Mouse (Mus musculus) cerebellum, adult 11 months (tissue): ENCODE results near the gene 4930407I10Rik.

Experiments
- DNase-seq: peaks from one replicate; pipeline ENCODE4 v3.0.0; 2022

Gene 4930407I10Rik

DNA sequence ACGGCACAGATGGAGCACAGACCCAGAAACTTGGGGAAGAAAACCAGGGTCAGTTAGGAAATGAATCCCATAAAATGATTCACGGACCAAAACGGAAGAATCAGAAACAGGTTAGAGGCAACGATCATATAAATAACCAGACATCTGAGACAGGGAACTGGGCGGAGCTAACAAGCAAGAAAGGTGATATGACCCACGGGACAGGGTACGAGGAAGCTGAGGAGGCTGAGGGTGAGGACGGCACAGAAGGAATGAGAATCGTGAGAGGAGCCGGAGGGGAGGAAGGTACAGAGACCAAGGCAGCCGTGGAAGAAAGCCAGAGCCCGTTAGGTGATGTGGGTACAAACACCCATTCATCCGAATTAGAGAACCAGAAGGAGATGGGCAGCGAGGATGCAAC, 5.0 kb downstream of the 4930407I10Rik start:
- no peak for DNase-seq

DNA sequence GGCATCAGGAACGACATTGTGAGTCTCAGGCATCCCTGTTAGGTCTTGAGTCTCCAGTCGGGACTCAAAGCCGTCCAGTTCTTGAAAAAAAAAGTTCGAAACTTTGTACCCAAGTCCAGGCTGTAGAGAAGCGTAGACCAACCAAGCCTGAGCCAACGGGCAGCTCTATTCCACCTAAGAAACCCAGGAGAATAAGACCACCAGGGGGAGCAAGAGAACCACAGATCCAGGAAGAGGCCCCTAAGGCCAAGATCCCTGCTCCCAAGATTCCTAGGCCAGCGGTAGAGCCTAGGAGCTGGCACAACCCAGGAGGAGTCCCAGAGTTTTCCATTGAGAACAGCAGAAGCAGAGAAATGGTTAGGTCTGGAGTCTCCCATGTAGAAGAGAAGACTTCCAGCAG, 6.6 kb downstream of the 4930407I10Rik start:
- peak; percentile 64 for DNase-seq

DNA sequence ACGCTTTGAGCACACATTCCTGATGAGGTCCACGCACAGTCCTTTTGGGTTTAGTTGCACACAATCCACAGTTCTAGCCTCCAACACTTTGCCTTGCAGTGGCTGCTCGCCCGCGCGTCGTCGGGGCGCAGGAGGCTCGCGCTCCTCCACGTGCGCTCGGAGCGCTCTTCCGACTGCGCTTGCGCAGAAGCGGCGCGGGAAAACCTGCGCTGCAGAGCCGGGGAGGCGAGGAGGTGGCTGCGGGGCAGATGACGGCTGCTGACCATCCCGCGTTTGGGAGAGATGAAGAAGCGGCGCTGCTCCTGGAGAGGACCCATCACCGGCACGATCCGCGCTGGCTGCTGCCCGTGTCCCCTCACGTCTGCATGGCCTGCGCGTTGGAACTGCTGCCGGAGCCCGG, 10.9 kb downstream of the 4930407I10Rik start, which contains the start of gene Mei1:
TSS of gene Mei1 (plus strand) at position 99 of the 400 bp plus-strand sequence.
- DNase-seq, result no peak

DNA sequence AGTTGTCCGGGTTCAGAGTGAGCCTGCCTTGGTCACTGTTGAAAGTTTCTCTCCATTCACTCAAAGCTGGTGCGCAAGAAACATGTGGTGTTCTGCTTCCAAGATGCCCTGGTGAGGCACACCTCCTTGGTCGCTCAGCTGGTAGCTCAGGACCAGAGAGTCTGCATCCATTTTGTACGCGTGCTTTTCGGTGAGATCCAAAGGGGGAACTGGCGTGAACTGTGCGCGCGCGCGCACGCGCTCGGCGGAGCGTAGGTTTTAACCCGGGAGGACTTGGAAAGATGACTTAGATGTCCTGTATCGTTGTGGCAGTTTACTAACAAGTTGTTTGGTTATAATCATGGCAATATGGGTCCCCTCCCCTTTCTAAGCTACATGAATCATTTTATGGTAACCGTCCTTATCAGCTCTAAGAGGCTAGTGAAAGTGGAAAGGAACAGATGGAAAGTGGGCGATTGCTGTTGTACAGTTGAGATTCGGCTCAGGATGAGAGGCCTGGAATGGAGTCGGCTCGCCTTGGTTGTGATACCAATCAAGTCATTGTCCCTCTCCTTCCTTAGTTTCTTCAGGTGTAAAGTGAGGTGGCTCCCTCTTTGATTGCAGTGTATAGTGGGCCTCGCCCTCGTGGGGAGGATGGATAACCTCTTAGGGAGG, 13.0 kb downstream of the 4930407I10Rik start:
- no peak for DNase-seq

DNA sequence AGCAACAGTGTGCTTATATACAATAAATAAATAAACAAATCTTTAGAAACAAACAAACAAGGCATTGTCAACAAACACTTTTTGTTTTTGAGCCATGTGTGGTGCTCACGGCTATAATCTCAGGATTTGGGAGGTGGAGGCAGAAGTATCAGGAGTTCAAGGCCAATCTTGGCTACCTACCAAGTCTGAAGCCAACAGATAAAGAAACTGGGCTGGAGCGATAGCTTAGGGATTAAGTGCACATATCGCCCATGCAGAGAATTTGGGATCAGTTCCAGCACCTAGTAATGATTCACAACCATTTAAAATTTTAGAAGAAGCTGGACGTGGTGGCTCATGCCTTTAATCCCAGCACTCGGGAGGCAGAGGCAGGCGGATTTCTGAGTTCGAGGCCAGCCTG, 14.5 kb downstream of the 4930407I10Rik start:
- DNase-seq, result no peak

DNA sequence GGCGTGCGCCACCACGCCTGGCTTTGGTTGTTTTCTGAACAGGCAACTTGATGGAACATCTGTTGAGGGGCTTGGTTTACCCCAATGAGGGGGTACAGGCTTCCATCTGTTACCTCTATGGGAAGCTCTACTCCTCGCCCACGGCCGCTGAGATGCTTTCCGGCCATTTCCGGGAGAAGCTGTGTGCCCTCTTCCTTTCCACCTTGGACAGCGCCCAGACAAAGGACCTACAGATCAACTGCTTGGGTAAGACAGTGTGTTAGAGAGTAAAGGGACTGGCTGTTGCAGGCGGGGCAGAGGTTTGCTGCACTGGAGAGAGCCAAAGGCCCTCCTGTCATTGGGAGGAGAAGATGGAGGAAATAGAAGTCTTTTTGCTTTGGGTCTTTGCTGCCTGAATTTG, 20.9 kb downstream of the 4930407I10Rik start:
- no peak for DNase-seq

DNA sequence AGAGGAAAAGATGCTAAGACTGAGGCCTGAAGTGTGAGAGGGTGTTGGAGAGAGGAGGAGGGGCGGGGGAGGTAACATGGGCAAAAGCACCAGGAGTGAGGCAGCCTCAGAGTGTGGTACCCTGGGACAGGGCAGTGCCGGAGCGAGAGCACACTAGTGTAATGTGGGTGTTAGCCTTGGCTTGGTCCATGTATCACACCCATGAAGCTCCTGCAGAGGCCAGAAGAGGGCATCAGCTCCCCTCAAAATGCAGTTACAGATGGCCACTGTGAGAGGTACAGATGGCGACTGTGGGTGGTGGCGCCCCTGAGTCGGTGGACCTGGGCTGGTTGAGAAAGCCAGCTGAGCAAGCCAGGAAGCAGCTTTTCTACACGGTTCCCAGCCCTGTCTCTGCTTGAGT, 22.2 kb downstream of the 4930407I10Rik start:
- DNase-seq, result peak; percentile 80

DNA sequence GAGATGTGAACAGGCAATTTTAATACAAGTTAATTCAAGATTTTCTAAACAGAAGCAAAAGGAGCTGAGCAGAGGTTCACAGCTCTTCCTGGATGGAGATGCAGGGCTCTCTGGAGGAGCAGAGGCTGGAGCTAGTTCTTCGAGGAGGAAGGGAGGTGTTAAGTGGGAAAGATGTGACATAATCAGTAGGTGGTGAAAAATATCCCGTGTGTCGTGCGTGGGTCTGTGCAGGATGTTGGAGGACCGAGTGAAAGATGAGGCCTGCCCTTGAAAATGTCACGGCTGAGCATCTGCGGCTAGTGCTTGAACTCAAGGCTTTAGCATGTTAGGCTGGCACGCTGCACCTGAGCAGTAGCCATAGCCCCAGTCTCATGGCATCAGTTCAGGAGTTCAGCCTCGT, 26.7 kb downstream of the 4930407I10Rik start:
- DNase-seq, result no peak

DNA sequence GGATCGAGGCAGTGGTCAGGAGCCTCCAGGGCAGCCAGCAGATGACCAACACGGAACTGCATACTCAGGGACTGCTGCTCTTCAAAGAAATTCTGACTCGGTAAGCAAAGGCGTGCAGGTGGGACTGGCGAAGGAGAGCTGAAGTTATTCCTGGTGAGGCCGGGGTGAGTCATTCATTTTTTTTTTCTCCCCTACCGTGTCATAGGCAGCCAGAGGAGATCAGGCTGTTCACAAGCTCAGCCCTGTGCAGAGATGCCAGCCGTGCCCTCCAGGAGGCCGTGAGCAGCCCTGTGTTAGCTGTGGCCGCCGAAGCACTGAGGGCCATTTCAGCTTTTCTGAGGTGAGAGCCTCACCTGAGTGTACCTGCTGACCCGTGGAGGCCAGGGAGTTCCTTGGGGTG, 27.2 kb downstream of the 4930407I10Rik start:
- DNase-seq, result no peak

DNA sequence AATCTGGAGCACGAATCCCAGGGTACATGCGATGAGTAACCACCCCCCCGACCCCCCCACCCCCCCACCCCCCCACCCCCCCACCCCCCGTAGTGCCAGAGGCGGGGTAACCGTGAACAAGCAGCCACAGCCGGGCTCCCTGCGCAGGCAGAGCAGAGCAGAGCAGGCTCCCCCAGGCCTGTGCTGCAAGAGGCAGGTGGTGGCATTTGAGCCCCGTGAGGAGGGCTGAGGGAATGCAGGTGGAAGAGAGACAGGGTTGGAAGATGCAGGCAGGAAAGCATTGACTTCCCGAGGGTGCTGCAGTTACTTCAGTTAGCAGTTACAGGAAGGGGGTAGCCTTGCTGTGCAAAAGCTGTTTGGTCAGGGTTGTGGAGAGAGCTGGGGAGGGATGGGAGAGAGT, 28.3 kb downstream of the 4930407I10Rik start:
- DNase-seq, result no peak

DNA sequence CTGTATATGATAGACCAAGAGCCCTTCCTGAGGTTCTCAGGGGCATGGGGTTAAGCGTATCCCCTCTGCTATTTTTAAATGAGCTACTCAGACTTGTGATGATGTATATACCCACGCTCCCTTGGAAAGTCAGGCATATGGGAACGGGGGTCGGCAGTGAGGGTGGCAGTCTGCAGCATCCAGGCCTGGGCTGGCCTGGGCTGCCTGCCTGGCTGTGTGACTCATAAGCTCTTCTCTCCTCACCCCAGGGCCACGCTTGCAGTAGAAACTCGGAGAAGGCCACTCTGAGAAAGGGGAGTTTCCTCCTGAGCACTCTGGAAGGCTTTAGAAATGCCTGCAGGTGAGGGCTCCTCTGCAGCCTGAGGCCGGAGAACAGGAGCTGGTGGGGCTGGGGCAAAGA, 32.1 kb downstream of the 4930407I10Rik start:
- no peak for DNase-seq

DNA sequence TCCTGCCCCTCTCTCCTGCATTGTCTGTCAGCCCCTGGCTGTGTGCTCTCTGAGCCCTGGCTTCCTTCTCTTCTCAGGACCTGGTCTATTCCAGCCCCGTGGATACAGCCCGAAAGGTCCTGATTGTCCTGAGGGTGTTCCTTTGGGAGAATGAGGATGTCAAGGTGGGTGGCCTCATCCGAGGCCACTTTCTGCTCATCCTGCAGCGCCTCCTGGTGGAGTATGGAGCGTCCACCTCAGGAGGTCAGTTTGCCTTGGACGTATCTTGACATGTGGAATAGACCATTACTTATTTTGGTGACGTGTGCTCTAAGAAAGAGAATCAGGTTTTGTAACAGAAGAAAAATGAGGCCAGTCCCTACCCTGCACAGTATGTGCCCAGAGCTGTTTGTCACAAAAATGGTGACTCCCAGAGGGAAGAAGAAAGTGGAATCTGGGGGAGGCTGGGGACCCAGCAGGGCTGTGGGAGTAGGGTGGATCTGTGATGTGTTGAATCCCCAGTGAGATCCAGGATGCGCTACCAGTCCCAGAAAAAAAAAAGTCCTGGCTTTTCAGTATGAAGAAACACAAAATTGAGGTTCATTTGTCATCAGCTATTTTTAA, 48.1 kb downstream of the 4930407I10Rik start:
- peak; percentile 68 for DNase-seq
